Mouse (Mus musculus): ENCODE measurements around the gene Ccdc172. TPM values are rescaled to one million over a fixed set of nuclear protein-coding genes. Genes with fewer than 3 reads are reported as not detected.

Ccdc172 gene
- polyA plus RNA-seq, 1 experiment, result not detected

DNA sequence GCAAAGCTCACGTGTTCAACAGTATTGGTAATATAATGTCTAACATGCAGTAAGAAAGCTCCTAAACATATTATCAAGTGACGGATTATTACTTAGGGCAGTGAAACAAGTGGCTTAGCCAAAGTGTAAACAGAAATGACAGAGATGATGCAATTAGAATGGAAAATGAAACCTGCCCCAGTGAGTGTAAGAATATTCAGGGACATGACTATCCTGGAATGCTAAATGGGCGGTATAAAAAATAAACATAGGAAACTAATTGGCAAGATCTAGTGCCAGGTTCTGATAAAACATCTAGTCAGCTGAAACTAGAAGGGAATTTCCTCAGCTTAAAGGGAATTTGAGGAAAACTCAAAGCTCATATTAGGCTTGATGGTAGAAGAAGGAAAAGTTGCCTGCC, 21.3 kb downstream of the Ccdc172 start:
- Histone ChIP-seq H3K27me3 (ENCODE audit: control insufficient read depth, insufficient read depth, low read length) (no peaks in the 10 kb centered on the region), H3K36me3 (ENCODE audit: control insufficient read depth, insufficient read depth, low read length) (no peaks in the 10 kb centered on the region), H3K4me1 (replicated peaks; ENCODE audit: control insufficient read depth, insufficient read depth, low read length) (no peaks in the 10 kb centered on the region), H3K27ac (ENCODE audit: control insufficient read depth, insufficient read depth, low read length) (no peak overlapping the region), H3K4me3 (ENCODE audit: control insufficient read depth, insufficient read depth, low read length) (no peak overlapping the region)
- no peak for DNase-seq
- WGBS, result 94% methylated on average over 3 of the region's 3 CpGs
- no peak for TF ChIP-seq POLR2A (IDR thresholded peaks at IDR 0.05; ENCODE audit: control insufficient read depth, extremely low read depth, insufficient read depth, low read length, poor library complexity)
- no peak for TF ChIP-seq CTCF (IDR thresholded peaks at IDR 0.05; ENCODE audit: borderline replicate concordance, control insufficient read depth, extremely low read depth, insufficient read depth, low read length, poor library complexity)

GRCm38 (mm10) chr19:58536691-58537090, 24.9 kb downstream of the Ccdc172 start:
- H3K4me1 ChIP-seq (replicated peaks; ENCODE audit: control insufficient read depth, insufficient read depth, low read length), result peaks cover 2% of the 10 kb centered on the region; the same call in 1 of the 2 replicates
- no peak overlapping the region for H3K4me3 ChIP-seq (ENCODE audit: control insufficient read depth, insufficient read depth, low read length)
- WGBS, result 99% methylated on average over 10 of the region's 10 CpGs
- no peak for DNase-seq
- no peaks in the 10 kb centered on the region for H3K36me3 ChIP-seq (ENCODE audit: control insufficient read depth, insufficient read depth, low read length)
- H3K27ac ChIP-seq (ENCODE audit: control insufficient read depth, insufficient read depth, low read length), result no peak overlapping the region
- no peak for TF ChIP-seq CTCF (IDR thresholded peaks at IDR 0.05; ENCODE audit: borderline replicate concordance, control insufficient read depth, extremely low read depth, insufficient read depth, low read length, poor library complexity)
- no peak for TF ChIP-seq POLR2A (IDR thresholded peaks at IDR 0.05; ENCODE audit: control insufficient read depth, extremely low read depth, insufficient read depth, low read length, poor library complexity)
- no peaks in the 10 kb centered on the region for H3K27me3 ChIP-seq (ENCODE audit: control insufficient read depth, insufficient read depth, low read length)

- Histone ChIP-seq H3K36me3 (ENCODE audit: control insufficient read depth, insufficient read depth, low read length) (no peaks in the 10 kb centered on the region), H3K27ac (ENCODE audit: control insufficient read depth, insufficient read depth, low read length) (no peak overlapping the region), H3K4me1 (replicated peaks; ENCODE audit: control insufficient read depth, insufficient read depth, low read length) (peaks cover 2% of the 10 kb centered on the region; the same call in 1 of the 2 replicates), H3K4me3 (ENCODE audit: control insufficient read depth, insufficient read depth, low read length) (no peak overlapping the region), H3K27me3 (ENCODE audit: control insufficient read depth, insufficient read depth, low read length) (no peaks in the 10 kb centered on the region)
- WGBS, result 7% methylated on average over 5 of the region's 5 CpGs
- peak; percentile 27 for DNase-seq
- TF ChIP-seq CTCF (IDR thresholded peaks at IDR 0.05; ENCODE audit: borderline replicate concordance, control insufficient read depth, extremely low read depth, insufficient read depth, low read length, poor library complexity) (no peak), POLR2A (IDR thresholded peaks at IDR 0.05; ENCODE audit: control insufficient read depth, extremely low read depth, insufficient read depth, low read length, poor library complexity) (no peak)
Observed at GRCm38 (mm10) chr19:58540396-58540795, 28.6 kb downstream of the Ccdc172 start.

DNA sequence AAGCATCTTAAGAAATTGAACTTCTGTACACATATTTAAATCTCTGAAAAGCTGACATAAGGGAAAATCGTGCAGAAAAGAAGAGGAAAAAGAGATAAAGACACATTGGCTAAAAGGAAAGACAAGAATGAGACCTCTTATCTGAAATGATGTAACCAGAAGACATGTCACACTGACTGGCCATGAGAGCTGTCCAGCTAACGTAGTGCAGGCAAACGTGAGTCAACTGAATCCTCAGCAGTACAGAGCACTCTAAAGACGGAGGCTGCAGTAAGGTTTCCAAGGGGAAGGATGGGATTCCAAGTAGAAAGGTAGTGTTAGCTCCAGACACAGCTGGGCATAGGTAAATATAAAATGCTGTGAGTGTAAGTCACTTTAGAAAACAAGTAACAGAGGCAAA, 36.6 kb downstream of the Ccdc172 start:
- no peak for DNase-seq
- no peaks in the 10 kb centered on the region for H3K4me1 ChIP-seq (replicated peaks; ENCODE audit: control insufficient read depth, insufficient read depth, low read length)
- no peaks in the 10 kb centered on the region for H3K27me3 ChIP-seq (ENCODE audit: control insufficient read depth, insufficient read depth, low read length)
- TF ChIP-seq POLR2A (IDR thresholded peaks at IDR 0.05; ENCODE audit: control insufficient read depth, extremely low read depth, insufficient read depth, low read length, poor library complexity) (no peak), CTCF (IDR thresholded peaks at IDR 0.05; ENCODE audit: borderline replicate concordance, control insufficient read depth, extremely low read depth, insufficient read depth, low read length, poor library complexity) (no peak)
- 84% methylated on average over 4 of the region's 4 CpGs for WGBS
- no peak overlapping the region for H3K27ac ChIP-seq (ENCODE audit: control insufficient read depth, insufficient read depth, low read length)
- no peaks in the 10 kb centered on the region for H3K36me3 ChIP-seq (ENCODE audit: control insufficient read depth, insufficient read depth, low read length)
- H3K4me3 ChIP-seq (ENCODE audit: control insufficient read depth, insufficient read depth, low read length), result no peak overlapping the region

GRCm38 (mm10) chr19:58550489-58550888, 38.7 kb downstream of the Ccdc172 start:
- H3K27me3 ChIP-seq (ENCODE audit: control insufficient read depth, insufficient read depth, low read length), result no peaks in the 10 kb centered on the region
- 90% methylated on average over 1 of the region's 1 CpGs for WGBS
- H3K36me3 ChIP-seq (ENCODE audit: control insufficient read depth, insufficient read depth, low read length), result no peaks in the 10 kb centered on the region
- TF ChIP-seq POLR2A (IDR thresholded peaks at IDR 0.05; ENCODE audit: control insufficient read depth, extremely low read depth, insufficient read depth, low read length, poor library complexity) (no peak), CTCF (IDR thresholded peaks at IDR 0.05; ENCODE audit: borderline replicate concordance, control insufficient read depth, extremely low read depth, insufficient read depth, low read length, poor library complexity) (no peak)
- DNase-seq, result no peak
- no peak overlapping the region for H3K4me3 ChIP-seq (ENCODE audit: control insufficient read depth, insufficient read depth, low read length)
- H3K27ac ChIP-seq (ENCODE audit: control insufficient read depth, insufficient read depth, low read length), result no peak overlapping the region
- no peaks in the 10 kb centered on the region for H3K4me1 ChIP-seq (replicated peaks; ENCODE audit: control insufficient read depth, insufficient read depth, low read length)

DNA sequence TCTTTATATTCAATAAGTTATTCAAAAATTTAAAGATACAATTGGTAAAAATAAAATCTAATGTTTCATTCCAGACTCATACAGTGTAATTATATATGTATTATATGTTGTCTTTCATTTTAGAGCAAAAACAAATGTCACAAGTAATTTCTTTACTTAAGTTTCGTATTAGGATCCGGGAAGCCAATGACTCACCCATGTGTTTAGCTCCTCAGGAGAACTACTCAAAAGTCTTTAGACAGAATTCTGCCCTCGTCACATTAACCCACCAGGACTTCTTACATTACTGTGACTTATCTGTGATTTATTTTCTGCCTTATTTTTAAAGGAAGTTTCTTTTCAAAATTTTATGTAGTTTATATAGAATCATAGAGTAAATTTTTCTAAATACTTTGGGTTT, 39.1 kb downstream of the Ccdc172 start:
- Histone ChIP-seq H3K36me3 (ENCODE audit: control insufficient read depth, insufficient read depth, low read length) (no peaks in the 10 kb centered on the region), H3K27ac (ENCODE audit: control insufficient read depth, insufficient read depth, low read length) (no peak overlapping the region), H3K4me1 (replicated peaks; ENCODE audit: control insufficient read depth, insufficient read depth, low read length) (no peaks in the 10 kb centered on the region), H3K27me3 (ENCODE audit: control insufficient read depth, insufficient read depth, low read length) (no peaks in the 10 kb centered on the region), H3K4me3 (ENCODE audit: control insufficient read depth, insufficient read depth, low read length) (no peak overlapping the region)
- no peak for DNase-seq
- no peak for TF ChIP-seq CTCF (IDR thresholded peaks at IDR 0.05; ENCODE audit: borderline replicate concordance, control insufficient read depth, extremely low read depth, insufficient read depth, low read length, poor library complexity)
- no peak for TF ChIP-seq POLR2A (IDR thresholded peaks at IDR 0.05; ENCODE audit: control insufficient read depth, extremely low read depth, insufficient read depth, low read length, poor library complexity)
- WGBS, result 95% methylated on average over 3 of the region's 3 CpGs

- H3K36me3 ChIP-seq (ENCODE audit: control insufficient read depth, insufficient read depth, low read length), result no peaks in the 10 kb centered on the region
- no peaks in the 10 kb centered on the region for H3K4me1 ChIP-seq (replicated peaks; ENCODE audit: control insufficient read depth, insufficient read depth, low read length)
- WGBS, result 96% methylated on average over 2 of the region's 2 CpGs
- H3K4me3 ChIP-seq (ENCODE audit: control insufficient read depth, insufficient read depth, low read length), result no peak overlapping the region
- TF ChIP-seq CTCF (IDR thresholded peaks at IDR 0.05; ENCODE audit: borderline replicate concordance, control insufficient read depth, extremely low read depth, insufficient read depth, low read length, poor library complexity) (no peak), POLR2A (IDR thresholded peaks at IDR 0.05; ENCODE audit: control insufficient read depth, extremely low read depth, insufficient read depth, low read length, poor library complexity) (no peak)
- no peak overlapping the region for H3K27ac ChIP-seq (ENCODE audit: control insufficient read depth, insufficient read depth, low read length)
- H3K27me3 ChIP-seq (ENCODE audit: control insufficient read depth, insufficient read depth, low read length), result no peaks in the 10 kb centered on the region
- no peak for DNase-seq
Observed at GRCm38 (mm10) chr19:58554974-58555373, 43.2 kb downstream of the Ccdc172 start.

Measured in thymus, adult 2 months (tissue).